Mouse (Mus musculus) B cell, adult 62 days (primary cell): Measurements from ENCODE around the gene Gm20815. TPM values are rescaled to one million over a fixed set of nuclear protein-coding genes. Genes with fewer than 3 reads are reported as not detected.

Experiments used
- total RNA-seq: library from RNA; stranded (reverse); gene quantifications from 4 replicates; pipeline ENCODE4 v1.2.4, GENCODE M21; 2023

Gene Gm20815
- total RNA-seq, result not detected in 4 replicates

DNA sequence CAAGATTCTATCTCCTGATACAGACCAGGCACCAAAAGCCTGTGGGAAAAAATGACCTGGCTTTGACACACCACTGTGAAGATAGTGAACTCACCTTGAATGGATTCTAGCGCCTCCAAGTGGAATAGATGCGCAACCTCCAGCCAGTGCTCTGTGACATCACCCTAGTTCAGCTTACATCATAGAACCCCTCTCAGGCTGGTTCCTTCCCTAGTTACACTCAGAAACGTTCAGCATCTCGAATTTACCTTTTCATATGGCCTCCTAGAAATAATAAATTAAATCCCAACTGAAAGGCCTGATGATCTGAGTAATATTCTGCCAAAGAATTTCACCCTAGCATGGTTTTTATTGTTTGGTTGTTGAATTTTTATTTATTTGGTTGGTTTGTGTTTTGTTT, at the start of gene Gm20815:
Gene Gm20815, minus strand, starts transcription at position 101 of the 400 bp plus-strand sequence.

